Mouse (Mus musculus): ENCODE results near the gene Gm16427. TPM values are rescaled to one million over a fixed set of nuclear protein-coding genes. Genes with fewer than 3 reads are reported as not detected.
"Not testable (repeated sequence)": the region's sequence is repeated elsewhere in the genome, so short reads cannot be mapped to it uniquely, and the experiment has no call there.

Gene Gm16427
- not detected in 2 replicates for polyA plus RNA-seq (2014; fragmentation: Nextera tagmentation; extraction: Ambion mirVana)

DNA sequence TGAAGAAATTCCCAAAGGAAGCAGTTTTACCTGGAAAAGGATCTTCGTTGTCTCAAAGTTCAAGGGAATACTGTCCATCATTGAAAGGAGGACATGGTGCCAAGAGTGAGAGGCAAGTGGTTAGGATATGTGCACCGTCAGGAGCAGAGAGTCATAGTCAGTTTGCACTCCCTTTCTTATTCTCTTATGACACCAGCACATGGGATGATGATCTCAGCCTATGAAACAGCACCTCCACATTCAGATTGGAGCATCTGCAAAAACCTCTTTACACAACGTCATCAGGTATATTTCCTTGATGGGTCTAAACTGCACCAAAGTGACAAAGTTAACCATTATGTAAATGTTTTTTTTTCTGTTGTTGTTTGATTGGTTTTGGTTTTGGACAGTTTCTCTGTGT lies at the start of gene Gm16427:
Gene Gm16427 (minus strand): TSS at position 101 of the 400 bp plus-strand sequence.
- DNase-seq (ENCODE audit: low spot score); H3K4me2 ChIP-seq (ENCODE audit: low read depth, low read length); H3K27me3 ChIP-seq (ENCODE audit: control insufficient read depth, insufficient read depth, low read length); ATAC-seq (replicated peaks; ENCODE audit: insufficient number of reproducible peaks, low FRiP score, low TSS enrichment, low read depth); H3K4me3 ChIP-seq (ENCODE audit: low read depth, low read length); H3K27ac ChIP-seq (replicated peaks; ENCODE audit: low read depth, low read length); H3K9ac ChIP-seq (replicated peaks; ENCODE audit: low read length); H3K36me3 ChIP-seq (replicated peaks; ENCODE audit: control insufficient read depth, insufficient read depth, low read depth, low read length); H3K4me1 ChIP-seq (ENCODE audit: control insufficient read depth, insufficient read depth, low read length); H3K9me3 ChIP-seq (replicated peaks; ENCODE audit: control insufficient read depth, low read length): not testable (repeated sequence)
- WGBS: 76% methylated on average over 2 of the region's 3 CpGs

Other genes with a start within 250 kb of the Gm16427 start
- gene C87414, start 131.4 kb upstream of the Gm16427 start, polyA plus RNA-seq (2014; fragmentation: Nextera tagmentation; extraction: Ambion mirVana): not detected in 2 replicates

All from embryonic facial prominence, embryonic 11.5 days (tissue).